Mouse (Mus musculus): ENCODE measurements around the gene Ccdc77. TPM values are rescaled to one million over a fixed set of nuclear protein-coding genes. Genes with fewer than 3 reads are reported as not detected.

Gene Ccdc77
- total and polyA plus RNA-seq, 3 experiments, result 14.4 to 17.9 TPM; not detected in 1

GRCm38 (mm10) chr6:120287279-120287678 lies 76.9 kb downstream of the Ccdc77 start:
- no peaks in the 10 kb centered on the region for H3K36me3 ChIP-seq (ENCODE audit: control insufficient read depth in 1 of 2, insufficient read depth in 2 of 2, low read length in 2 of 2)
- no peaks in the 10 kb centered on the region for H3K79me2 ChIP-seq (ENCODE audit: control insufficient read depth, insufficient read depth, low read length, poor library complexity)
- H3K4me3 ChIP-seq (ENCODE audit: control insufficient read depth in 1 of 2, insufficient read depth in 1 of 2, low read depth in 2 of 2, low read length in 2 of 2), result peak overlapping the region in 1 of 2 experiments; percentile 36; a peak in 1 of 4 replicates
- H3K27ac ChIP-seq (ENCODE audit: control insufficient read depth, low read depth, low read length), result no peak overlapping the region
- no peak for DNase-seq (ENCODE audit: low read depth, low spot score)
- no peaks in the 10 kb centered on the region for H3K9me3 ChIP-seq (replicated peaks; ENCODE audit: insufficient read depth, low read length)
- no peak overlapping the region for H3K9ac ChIP-seq (ENCODE audit: control insufficient read depth, low read depth, low read length, poor library complexity, severe bottlenecking)
- no peaks in the 10 kb centered on the region for H3K4me1 ChIP-seq (ENCODE audit: control insufficient read depth in 1 of 2, insufficient read depth in 2 of 2, low read length in 2 of 2)
- peaks cover 8 to 12% of the 10 kb centered on the region in 2 experiments for H3K27me3 ChIP-seq (ENCODE audit: control insufficient read depth in 1 of 2, insufficient read depth in 2 of 2, low read length in 2 of 2)
- TF ChIP-seq MAFK (IDR thresholded peaks at IDR 0.05; ENCODE audit: borderline replicate concordance, low read depth, low read length), result no peak
- TF ChIP-seq TBP (IDR thresholded peaks at IDR 0.05; ENCODE audit: low read depth, low read length), result no peak
- TF ChIP-seq JUND (IDR thresholded peaks at IDR 0.05; ENCODE audit: low read depth, low read length), result no peak

- H3K4me1 ChIP-seq (ENCODE audit: control insufficient read depth in 1 of 2, insufficient read depth in 2 of 2, low read length in 2 of 2), result no peaks in the 10 kb centered on the region
- no peak for DNase-seq (ENCODE audit: low read depth, low spot score)
- no peak overlapping the region for H3K4me3 ChIP-seq (ENCODE audit: control insufficient read depth in 1 of 2, insufficient read depth in 1 of 2, low read depth in 2 of 2, low read length in 2 of 2)
- TF ChIP-seq ZMIZ1 (IDR thresholded peaks at IDR 0.05; ENCODE audit: low read depth, low read length), result no peak
- 0 out of 2 replicates have a peak, but pooled peaks have one; percentile 15 for TF ChIP-seq BHLHE40 (IDR thresholded peaks at IDR 0.05; ENCODE audit: borderline replicate concordance, low read depth, low read length)
- TF ChIP-seq GATA1 (IDR thresholded peaks at IDR 0.05; ENCODE audit: low read depth, low read length), result no peak
- no peak overlapping the region for H3K9ac ChIP-seq (ENCODE audit: control insufficient read depth, low read depth, low read length, poor library complexity, severe bottlenecking)
- no peaks in the 10 kb centered on the region for H3K36me3 ChIP-seq (ENCODE audit: control insufficient read depth in 1 of 2, insufficient read depth in 2 of 2, low read length in 2 of 2)
- no peak overlapping the region for H3K27ac ChIP-seq (ENCODE audit: control insufficient read depth, low read depth, low read length)
- H3K27me3 ChIP-seq (ENCODE audit: control insufficient read depth in 1 of 2, insufficient read depth in 2 of 2, low read length in 2 of 2), result peaks cover 10 to 20% of the 10 kb centered on the region in 2 experiments
- no peaks in the 10 kb centered on the region for H3K9me3 ChIP-seq (replicated peaks; ENCODE audit: insufficient read depth, low read length)
- no peaks in the 10 kb centered on the region for H3K79me2 ChIP-seq (ENCODE audit: control insufficient read depth, insufficient read depth, low read length, poor library complexity)
Observed at GRCm38 (mm10) chr6:120276874-120277449, 87.2 kb downstream of the Ccdc77 start.

- Histone ChIP-seq H3K9me3 (replicated peaks; ENCODE audit: insufficient read depth, low read length) (no peaks in the 10 kb centered on the region), H3K27me3 (ENCODE audit: control insufficient read depth in 1 of 2, insufficient read depth in 2 of 2, low read length in 2 of 2) (peaks cover 17 to 18% of the 10 kb centered on the region in 2 experiments), H3K36me3 (ENCODE audit: control insufficient read depth in 1 of 2, insufficient read depth in 2 of 2, low read length in 2 of 2) (no peaks in the 10 kb centered on the region), H3K4me1 (ENCODE audit: control insufficient read depth in 1 of 2, insufficient read depth in 2 of 2, low read length in 2 of 2) (no peaks in the 10 kb centered on the region), H3K9ac (ENCODE audit: control insufficient read depth, low read depth, low read length, poor library complexity, severe bottlenecking) (no peak overlapping the region), H3K4me3 (ENCODE audit: control insufficient read depth in 1 of 2, insufficient read depth in 1 of 2, low read depth in 2 of 2, low read length in 2 of 2) (no peak overlapping the region), H3K79me2 (ENCODE audit: control insufficient read depth, insufficient read depth, low read length, poor library complexity) (no peaks in the 10 kb centered on the region), H3K27ac (ENCODE audit: control insufficient read depth, low read depth, low read length) (no peak overlapping the region)
- DNase-seq (ENCODE audit: low read depth, low spot score), result no peak
- TF ChIP-seq CTCF (IDR thresholded peaks at IDR 0.05 in 2 of 3, conservative IDR thresholded peaks at IDR 0.05 in 1 of 3; ENCODE audit: control insufficient read depth in 1 of 3, insufficient read depth in 1 of 3, low read depth in 2 of 3, low read length in 3 of 3, poor library complexity in 1 of 3, severe bottlenecking in 1 of 3) (no peak), UBTF (IDR thresholded peaks at IDR 0.05; ENCODE audit: borderline replicate concordance, insufficient read depth, low read depth, low read length) (no peak), MAX (IDR thresholded peaks at IDR 0.05; ENCODE audit: low read length) (no peak), HCFC1 (IDR thresholded peaks at IDR 0.05; ENCODE audit: low read depth, low read length) (no peak), SIN3A (IDR thresholded peaks at IDR 0.05; ENCODE audit: low read length) (no peak), TBP (IDR thresholded peaks at IDR 0.05; ENCODE audit: low read depth, low read length) (no peak), USF2 (IDR thresholded peaks at IDR 0.05; ENCODE audit: borderline replicate concordance in 1 of 2, insufficient read depth in 1 of 2, low read depth in 1 of 2, low read length in 2 of 2) (no peak), MYB (IDR thresholded peaks at IDR 0.05; ENCODE audit: low read depth, low read length) (no peak)
Observed at GRCm38 (mm10) chr6:120275301-120275700, 88.9 kb downstream of the Ccdc77 start.
